Comparison of ENCODE assay signal across 8 mouse cellular contexts in genomic region chr11:115277604-115277975, GRCm38 (mm10). TPM values are rescaled to one million over a fixed set of nuclear protein-coding genes. Genes with fewer than 3 reads are reported as not detected.
A peak's percentile ranks its signal among the peaks of the same experiment; 100 is the strongest.
DNase-seq lines count a peak whose midpoint lies in the region; ATAC-seq and TF ChIP-seq lines count a peak whose summit lies in the region.

No protein-coding gene starts in this region.

- no peaks in the 10 kb centered on the region for H3K9me3 ChIP-seq in heart, embryonic 13.5 days
- H3K9me3 ChIP-seq in ES-E14 (ENCODE audit: control insufficient read depth, insufficient read depth, low read depth, low read length): no peaks in the 10 kb centered on the region
- no peaks in the 10 kb centered on the region for H3K9me3 ChIP-seq in hindbrain, embryonic 10.5 days
- no peaks in the 10 kb centered on the region for H3K9me3 ChIP-seq in midbrain, embryonic 10.5 days (replicated peaks)

- ATAC-seq in heart, embryonic 13.5 days (ENCODE audit: extremely low read depth, insufficient number of reproducible peaks, low FRiP score, low TSS enrichment): no peak

- peaks cover 28% of the 10 kb centered on the region for H3K4me1 ChIP-seq in heart, embryonic 13.5 days
- peaks cover 2% of the 10 kb centered on the region in 2 experiments; a peak in 3 of 4 replicates for H3K4me1 ChIP-seq in ES-E14 (ENCODE audit: control insufficient read depth in 2 of 2, insufficient read depth in 2 of 2, low read length in 2 of 2, poor library complexity in 1 of 2)
- H3K4me1 ChIP-seq in hindbrain, embryonic 10.5 days (replicated peaks): peaks cover 43% of the 10 kb centered on the region
- H3K4me1 ChIP-seq in midbrain, embryonic 10.5 days: peaks cover 44% of the 10 kb centered on the region

- peak overlapping the region; percentile 70 for H3K4me3 ChIP-seq in heart, embryonic 13.5 days
- peak overlapping the region; percentile 77 to 96 for H3K4me3 ChIP-seq in ES-E14 (ENCODE audit: insufficient read depth in 1 of 2, low read depth in 1 of 2, low read length in 2 of 2, poor library complexity in 1 of 2, severe bottlenecking in 1 of 2)
- H3K4me3 ChIP-seq in hindbrain, embryonic 10.5 days: peak overlapping the region; percentile 79
- peak overlapping the region; percentile 65 for H3K4me3 ChIP-seq in midbrain, embryonic 10.5 days

- peak overlapping the region; percentile 87 for H3K27ac ChIP-seq in heart, embryonic 13.5 days (replicated peaks)
- H3K27ac ChIP-seq in ES-E14 (ENCODE audit: insufficient read depth, low read depth, low read length, poor library complexity, severe bottlenecking): no peak overlapping the region
- H3K27ac ChIP-seq in hindbrain, embryonic 10.5 days: peak overlapping the region; percentile 94
- H3K27ac ChIP-seq in midbrain, embryonic 10.5 days (replicated peaks): peak overlapping the region; percentile 88

- in situ Hi-C loops in ES-E14 (cut with MboI; ENCODE audit: low sequenced_read_pairs in 2 of 2, unreplicated experiment in 2 of 2): no loop called here

- peak overlapping the region; percentile 80 for H3K4me2 ChIP-seq in heart, embryonic 13.5 days

- DNase-seq in heart, adult 9 months (ENCODE audit: low spot score in 2 of 2): no peak
- DNase-seq in ES-E14 (ENCODE audit: low read depth, low spot score): no peak
- DNase-seq in hindbrain, embryonic 10.5 days (ENCODE audit: low spot score): no peak
- DNase-seq in midbrain, embryonic 10.5 days (ENCODE audit: low spot score): no peak
- DNase-seq in gastrocnemius, postnatal 36 days: no peak
- DNase-seq in urinary bladder, adult 18-20 months (ENCODE audit: low spot score in 2 of 2): no peak
- no peak for DNase-seq in gastrocnemius, postnatal 14 days

- intact Hi-C loops in gastrocnemius, postnatal 36 days (cut with DNase I): no loop called here
- intact Hi-C loops in gastrocnemius, postnatal 14 days (cut with DNase I; ENCODE audit: low total_unique reads): no loop called here

- 20% methylated on average over 7 of the region's 7 CpGs for WGBS in heart, embryonic 13.5 days
- WGBS in hindbrain, embryonic 10.5 days: 24% methylated on average over 7 of the region's 7 CpGs
- WGBS in midbrain, embryonic 10.5 days: 26% methylated on average over 7 of the region's 7 CpGs

- peaks cover 1% of the 10 kb centered on the region; the same call in 1 of the 2 replicates for H3K27me3 ChIP-seq in heart, embryonic 13.5 days (replicated peaks)
- H3K27me3 ChIP-seq in hindbrain, embryonic 10.5 days (ENCODE audit: insufficient read depth, poor library complexity, severe bottlenecking): no peaks in the 10 kb centered on the region
- H3K27me3 ChIP-seq in midbrain, embryonic 10.5 days (ENCODE audit: low read depth, poor library complexity, severe bottlenecking): no peaks in the 10 kb centered on the region

- peak overlapping the region; percentile 83 for H3K9ac ChIP-seq in heart, embryonic 13.5 days
- peak overlapping the region; percentile 61; the same call in 1 of the 2 replicates for H3K9ac ChIP-seq in ES-E14 (ENCODE audit: insufficient read depth, low read depth, low read length, poor library complexity, severe bottlenecking)

- no peaks in the 10 kb centered on the region for H3K36me3 ChIP-seq in heart, embryonic 13.5 days
- H3K36me3 ChIP-seq in ES-E14 (ENCODE audit: control insufficient read depth, insufficient read depth, low read length, poor library complexity, severe bottlenecking): no peaks in the 10 kb centered on the region
- no peaks in the 10 kb centered on the region for H3K36me3 ChIP-seq in hindbrain, embryonic 10.5 days
- no peaks in the 10 kb centered on the region for H3K36me3 ChIP-seq in midbrain, embryonic 10.5 days

TF ChIP-seq in ES-E14, 5 proteins besides CTCF, POLR2A, EP300 and RAD21:
- no peak for TF ChIP-seq ZNF384 (IDR thresholded peaks at IDR 0.05; ENCODE audit: low read depth, low read length)
- no peak for TF ChIP-seq MAFK (IDR thresholded peaks at IDR 0.05; ENCODE audit: insufficient read depth, low read depth, low read length)
- no peak for TF ChIP-seq CHD2 (IDR thresholded peaks at IDR 0.05; ENCODE audit: low read depth, low read length)
- TF ChIP-seq ZC3H11A (IDR thresholded peaks at IDR 0.05; ENCODE audit: borderline replicate concordance, low read depth, low read length): no peak
- no peak for TF ChIP-seq HCFC1 (IDR thresholded peaks at IDR 0.05; ENCODE audit: borderline replicate concordance, insufficient read depth, low read length)

RNA-seq across cellular contexts. Expression of gene Fdxr, which starts 0.7 kb away (rescaled TPM):
- 9.5 and 11.7 TPM in 2 replicates for polyA plus RNA-seq in heart, embryonic 13.5 days (2015; fragmentation: Nextera tagmentation; extraction: Ambion mirVana)
- total RNA-seq in ES-E14 (2012; rRNA removed): 12.1 and 21.0 TPM in 2 replicates
- 17.7 TPM in 2 replicates for polyA plus RNA-seq in hindbrain, embryonic 10.5 days (2016; fragmentation: Nextera tagmentation; extraction: Ambion mirVana)
- polyA plus RNA-seq in midbrain, embryonic 10.5 days (2016; fragmentation: Nextera tagmentation; extraction: Ambion mirVana): 16.7 and 19.8 TPM in 2 replicates
- 1 to 10 TPM; 3.6 to 4.4 TPM for total RNA-seq in gastrocnemius, postnatal 36 days (2021)
- total RNA-seq in gastrocnemius, postnatal 14 days (2021): 1 to 10 TPM; 5.4 to 6.0 TPM

RNA-seq across cellular contexts. Expression of gene Grin2c, which starts 10.5 kb away (rescaled TPM):
- polyA plus RNA-seq in heart, embryonic 13.5 days (2015; fragmentation: Nextera tagmentation; extraction: Ambion mirVana): 0.04 TPM in 1 of 2 replicates, not detected in the other
- total RNA-seq in ES-E14 (2012; rRNA removed): 0.21 and 0.22 TPM in 2 replicates
- polyA plus RNA-seq in hindbrain, embryonic 10.5 days (2016; fragmentation: Nextera tagmentation; extraction: Ambion mirVana): 0.14 and 0.18 TPM in 2 replicates
- polyA plus RNA-seq in midbrain, embryonic 10.5 days (2016; fragmentation: Nextera tagmentation; extraction: Ambion mirVana): 0.02 and 0.06 TPM in 2 replicates
- total RNA-seq in gastrocnemius, postnatal 36 days (2021): not detected
- total RNA-seq in gastrocnemius, postnatal 14 days (2021): not detected

RNA-seq across cellular contexts. Expression of gene Fads6, which starts 19.9 kb away (rescaled TPM):
- polyA plus RNA-seq in heart, embryonic 13.5 days (2015; fragmentation: Nextera tagmentation; extraction: Ambion mirVana): 0.71 and 0.74 TPM in 2 replicates
- 2.1 and 3.7 TPM in 2 replicates for total RNA-seq in ES-E14 (2012; rRNA removed)
- polyA plus RNA-seq in hindbrain, embryonic 10.5 days (2016; fragmentation: Nextera tagmentation; extraction: Ambion mirVana): 0.27 and 0.47 TPM in 2 replicates
- 0.22 and 0.37 TPM in 2 replicates for polyA plus RNA-seq in midbrain, embryonic 10.5 days (2016; fragmentation: Nextera tagmentation; extraction: Ambion mirVana)
- total RNA-seq in gastrocnemius, postnatal 36 days (2021): 1 to 10 TPM; 2.4 to 3.5 TPM
- 1 to 10 TPM; 1.6 to 1.7 TPM for total RNA-seq in gastrocnemius, postnatal 14 days (2021)

RNA-seq across cellular contexts. Expression of gene Otop2, which starts 29.4 kb away (rescaled TPM):
- polyA plus RNA-seq in heart, embryonic 13.5 days (2015; fragmentation: Nextera tagmentation; extraction: Ambion mirVana): not detected in 2 replicates
- total RNA-seq in ES-E14 (2012; rRNA removed): 0.18 and 0.21 TPM in 2 replicates
- polyA plus RNA-seq in hindbrain, embryonic 10.5 days (2016; fragmentation: Nextera tagmentation; extraction: Ambion mirVana): not detected in 2 replicates
- not detected in 2 replicates for polyA plus RNA-seq in midbrain, embryonic 10.5 days (2016; fragmentation: Nextera tagmentation; extraction: Ambion mirVana)
- total RNA-seq in gastrocnemius, postnatal 36 days (2021): not detected
- not detected for total RNA-seq in gastrocnemius, postnatal 14 days (2021)

RNA-seq across cellular contexts. Expression of gene Ush1g, which starts 44.3 kb away (rescaled TPM):
- polyA plus RNA-seq in heart, embryonic 13.5 days (2015; fragmentation: Nextera tagmentation; extraction: Ambion mirVana): 0.09 and 0.13 TPM in 2 replicates
- 0.11 TPM in 1 of 2 replicates, not detected in the other for total RNA-seq in ES-E14 (2012; rRNA removed)
- 0.10 TPM in 1 of 2 replicates, not detected in the other for polyA plus RNA-seq in hindbrain, embryonic 10.5 days (2016; fragmentation: Nextera tagmentation; extraction: Ambion mirVana)
- polyA plus RNA-seq in midbrain, embryonic 10.5 days (2016; fragmentation: Nextera tagmentation; extraction: Ambion mirVana): not detected in 2 replicates
- 1 to 10 TPM in 1 of 2 experiments, under 1 TPM in 1; 0.72 to 1.3 TPM for total RNA-seq in gastrocnemius, postnatal 36 days (2021)
- under 1 TPM; 0.25 to 0.73 TPM for total RNA-seq in gastrocnemius, postnatal 14 days (2021)
